In genomic region chr19:56017524-56017923, GRCm38 (mm10) we compare ENCODE assay signal across 21 mouse cellular contexts.
DNase-seq lines count a peak whose midpoint lies in the region; ATAC-seq lines count a peak whose summit lies in the region.
"Had no signal": no experiment of that assay in that cellular context is flagged by ENCODE, and none has a peak within 500 bp of the region (broad histone marks: within the 10 kb centered on the region; RNA-seq: fewer than 3 reads in every experiment).

No protein-coding gene starts in this region.

- H3K9ac ChIP-seq in kidney, embryonic 16.5 days (replicated peaks; ENCODE audit: low read length), result no peak overlapping the region
- no peak overlapping the region for H3K9ac ChIP-seq in embryonic facial prominence, embryonic 11.5 days (replicated peaks; ENCODE audit: low read length)
- H3K9ac ChIP-seq in limb, embryonic 11.5 days (ENCODE audit: low read length), result no peak overlapping the region; the same call in 1 of the 2 replicates
- H3K9ac ChIP-seq: forebrain, embryonic 12.5 days; liver, embryonic 14.5 days; neural tube, embryonic 12.5 days had no signal

- no peak overlapping the region for H3K4me3 ChIP-seq in kidney, embryonic 16.5 days (ENCODE audit: low read length)
- no peak overlapping the region for H3K4me3 ChIP-seq in embryonic facial prominence, embryonic 10.5 days
- no peak overlapping the region for H3K4me3 ChIP-seq in embryonic facial prominence, embryonic 11.5 days (ENCODE audit: low read depth, low read length)
- no peak overlapping the region for H3K4me3 ChIP-seq in limb, embryonic 11.5 days (ENCODE audit: low read depth, low read length)
- H3K4me3 ChIP-seq: forebrain, embryonic 12.5 days; heart, embryonic 10.5 days; neural tube, embryonic 12.5 days had no signal

- 54% methylated on average over 7 of the region's 7 CpGs for WGBS in kidney, embryonic 16.5 days
- 53% methylated on average over 7 of the region's 7 CpGs for WGBS in embryonic facial prominence, embryonic 10.5 days
- 45% methylated on average over 7 of the region's 7 CpGs for WGBS in embryonic facial prominence, embryonic 11.5 days
- 36% methylated on average over 7 of the region's 7 CpGs for WGBS in limb, embryonic 11.5 days

- H3K4me1 ChIP-seq in kidney, embryonic 16.5 days (ENCODE audit: insufficient read depth, low read length), result no peaks in the 10 kb centered on the region; the same call in 1 of the 2 replicates
- peaks cover 66% of the 10 kb centered on the region for H3K4me1 ChIP-seq in embryonic facial prominence, embryonic 10.5 days
- peaks cover 3% of the 10 kb centered on the region; the same call in 1 of the 2 replicates for H3K4me1 ChIP-seq in embryonic facial prominence, embryonic 11.5 days (ENCODE audit: control insufficient read depth, insufficient read depth, low read length)
- peaks cover 35% of the 10 kb centered on the region for H3K4me1 ChIP-seq in limb, embryonic 11.5 days (ENCODE audit: control insufficient read depth, insufficient read depth, low read length)
- H3K4me1 ChIP-seq: neural tube, embryonic 12.5 days had no signal

- H3K9me3 ChIP-seq in kidney, embryonic 16.5 days (ENCODE audit: low read length), result no peaks in the 10 kb centered on the region
- no peaks in the 10 kb centered on the region for H3K9me3 ChIP-seq in embryonic facial prominence, embryonic 10.5 days
- no peaks in the 10 kb centered on the region for H3K9me3 ChIP-seq in embryonic facial prominence, embryonic 11.5 days (replicated peaks; ENCODE audit: control insufficient read depth, low read length)
- no peaks in the 10 kb centered on the region for H3K9me3 ChIP-seq in limb, embryonic 11.5 days (ENCODE audit: control insufficient read depth, low read length)
- H3K9me3 ChIP-seq: forebrain, embryonic 12.5 days; heart, embryonic 10.5 days; neural tube, embryonic 12.5 days had no signal

- peak overlapping the region; percentile 19; the same call in 1 of the 2 replicates for H3K27ac ChIP-seq in kidney, embryonic 16.5 days (ENCODE audit: low read length)
- H3K27ac ChIP-seq in embryonic facial prominence, embryonic 10.5 days (replicated peaks), result peak overlapping the region; percentile 75
- H3K27ac ChIP-seq in embryonic facial prominence, embryonic 11.5 days (replicated peaks; ENCODE audit: low read depth, low read length), result 0 out of 2 replicates have a peak overlapping the region, but pooled peaks have one; percentile 9
- peak overlapping the region; percentile 72 for H3K27ac ChIP-seq in limb, embryonic 11.5 days (replicated peaks; ENCODE audit: low read depth, low read length)
- H3K27ac ChIP-seq: forebrain, embryonic 12.5 days; heart, embryonic 10.5 days; liver, embryonic 14.5 days; neural tube, embryonic 12.5 days had no signal

- no peak for DNase-seq in kidney, postnatal 4 days
- no peak for DNase-seq in embryonic facial prominence, embryonic 10.5 days (ENCODE audit: low spot score)
- peak; percentile 36 for DNase-seq in embryonic facial prominence, embryonic 11.5 days (ENCODE audit: low spot score)
- DNase-seq in limb, embryonic 11.5 days (ENCODE audit: low spot score), result no peak
- DNase-seq in embryo, embryonic 10.5 days (ENCODE audit: low spot score), result no peak
- no peak for DNase-seq in embryo, embryonic 9.5 days (ENCODE audit: extremely low spot score)
- DNase-seq: adrenal gland, adult 2 months; cerebellum, adult 11 months; cerebellum, adult 9-11 months; heart, postnatal 14 days; kidney, adult 18-20 months; layer of hippocampus, adult 9-11 months; lung, postnatal 36 days; midbrain, embryonic 14.5 days; right cerebral cortex, postnatal 14 days; spleen, adult 18-20 months had no signal

- ATAC-seq in kidney, embryonic 16.5 days (ENCODE audit: low FRiP score, low TSS enrichment), result no peak
- no peak for ATAC-seq in embryonic facial prominence, embryonic 11.5 days (replicated peaks; ENCODE audit: insufficient number of reproducible peaks, low FRiP score, low TSS enrichment, low read depth)
- no peak for ATAC-seq in limb, embryonic 11.5 days (ENCODE audit: insufficient number of reproducible peaks, low FRiP score, low TSS enrichment, low read depth)

- H3K27me3 ChIP-seq in kidney, embryonic 16.5 days (ENCODE audit: insufficient read depth, low read length), result no peaks in the 10 kb centered on the region
- H3K27me3 ChIP-seq in embryonic facial prominence, embryonic 10.5 days (replicated peaks; ENCODE audit: low read depth, poor library complexity, severe bottlenecking), result peaks cover 17% of the 10 kb centered on the region
- no peaks in the 10 kb centered on the region for H3K27me3 ChIP-seq in embryonic facial prominence, embryonic 11.5 days (ENCODE audit: control insufficient read depth, insufficient read depth, low read length)
- H3K27me3 ChIP-seq in limb, embryonic 11.5 days (ENCODE audit: control insufficient read depth, insufficient read depth, low read length), result no peaks in the 10 kb centered on the region
- H3K27me3 ChIP-seq: neural tube, embryonic 12.5 days had no signal

- H3K4me2 ChIP-seq in kidney, embryonic 16.5 days (replicated peaks; ENCODE audit: low read depth, low read length), result no peak overlapping the region
- no peak overlapping the region for H3K4me2 ChIP-seq in embryonic facial prominence, embryonic 11.5 days (ENCODE audit: low read depth, low read length)
- no peak overlapping the region for H3K4me2 ChIP-seq in limb, embryonic 11.5 days (ENCODE audit: low read depth, severe bottlenecking)
- H3K4me2 ChIP-seq: forebrain, embryonic 12.5 days; neural tube, embryonic 12.5 days had no signal

- H3K36me3 ChIP-seq in kidney, embryonic 16.5 days (ENCODE audit: insufficient read depth, low read length), result no peaks in the 10 kb centered on the region
- no peaks in the 10 kb centered on the region for H3K36me3 ChIP-seq in embryonic facial prominence, embryonic 10.5 days (replicated peaks)
- H3K36me3 ChIP-seq in embryonic facial prominence, embryonic 11.5 days (replicated peaks; ENCODE audit: control insufficient read depth, insufficient read depth, low read depth, low read length), result no peaks in the 10 kb centered on the region
- H3K36me3 ChIP-seq in limb, embryonic 11.5 days (ENCODE audit: control insufficient read depth, insufficient read depth, low read length), result no peaks in the 10 kb centered on the region
- H3K36me3 ChIP-seq: forebrain, embryonic 12.5 days; heart, embryonic 10.5 days; neural tube, embryonic 12.5 days had no signal

Comparison
In these comparisons a context has a peak if more than half of its experiments do, and no peak if none do; other contexts are left out.
1. H3K27ac ChIP-seq: peak in every context shown above with its lines; median percentile 75 in embryonic facial prominence, embryonic 10.5 days; 72 in limb, embryonic 11.5 days; 19 in kidney, embryonic 16.5 days; 9 in embryonic facial prominence, embryonic 11.5 days.